Mouse (Mus musculus): Measurements from ENCODE around the gene Spp1. TPM values are rescaled to one million over a fixed set of nuclear protein-coding genes. Genes with fewer than 3 reads are reported as not detected.
A peak's percentile ranks its signal among the peaks of the same experiment; 100 is the strongest.

The Spp1 gene
- total RNA-seq (2022) = 10 to 100 TPM; 13.9 to 18.3 (median 15.7) TPM

- no peak for DNase-seq (ENCODE audit: low spot score in 2 of 2)
These were observed at the start of gene Spp1 for GRCm38 (mm10) chr5:104434835-104435301. TSS of gene Spp1 (plus strand) at chr5:104435118.

- no peak for DNase-seq (ENCODE audit: low spot score in 2 of 2)
These were observed 49.4 kb upstream of the Spp1 start for GRCm38 (mm10) chr5:104385521-104385920.

GRCm38 (mm10) chr5:104386908-104387307 lies 48.0 kb upstream of the Spp1 start:
- DNase-seq (ENCODE audit: low spot score in 2 of 2) = no peak

DNA sequence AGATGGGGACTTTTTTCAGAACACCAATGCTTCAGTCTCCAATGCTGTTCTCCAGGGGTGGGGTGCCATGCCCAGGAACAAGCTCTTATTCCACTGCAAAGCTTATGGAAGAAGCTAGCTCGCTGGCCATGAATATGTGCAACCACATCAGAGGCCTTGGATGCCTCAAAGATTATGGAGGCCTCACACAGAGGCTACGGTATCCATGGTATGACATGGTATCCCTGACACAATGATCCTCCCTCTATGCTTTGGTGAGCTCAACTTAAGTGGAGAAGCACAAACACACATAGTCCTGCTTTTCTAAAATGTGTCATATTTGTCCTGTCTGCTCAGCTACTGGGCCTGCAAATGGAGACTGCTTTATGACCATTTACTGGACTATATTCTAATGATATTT lies 44.0 kb upstream of the Spp1 start:
- DNase-seq (ENCODE audit: low spot score in 2 of 2) = no peak

DNA sequence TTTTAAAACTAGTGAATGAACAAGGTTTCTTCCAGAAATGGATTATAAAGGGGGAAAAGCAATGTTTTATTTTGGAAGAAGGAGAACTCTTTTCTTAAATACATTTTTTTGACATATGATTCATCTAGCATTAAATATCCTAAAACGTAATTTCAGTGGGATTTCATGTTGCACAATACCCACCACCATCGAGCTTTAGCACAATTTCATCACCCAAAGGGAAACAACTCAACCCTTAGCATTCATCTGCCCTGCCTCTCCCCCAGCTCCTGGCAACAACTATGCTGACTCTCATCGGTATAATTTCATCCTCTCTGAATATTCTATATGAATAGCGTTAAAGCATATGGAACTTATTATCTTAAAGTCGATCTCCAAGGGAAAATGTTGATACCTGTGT lies 42.1 kb upstream of the Spp1 start:
- no peak for DNase-seq (ENCODE audit: low spot score in 2 of 2)

- no peak for DNase-seq (ENCODE audit: low spot score in 2 of 2)
These were observed 38.6 kb upstream of the Spp1 start for GRCm38 (mm10) chr5:104396286-104396685.

DNA sequence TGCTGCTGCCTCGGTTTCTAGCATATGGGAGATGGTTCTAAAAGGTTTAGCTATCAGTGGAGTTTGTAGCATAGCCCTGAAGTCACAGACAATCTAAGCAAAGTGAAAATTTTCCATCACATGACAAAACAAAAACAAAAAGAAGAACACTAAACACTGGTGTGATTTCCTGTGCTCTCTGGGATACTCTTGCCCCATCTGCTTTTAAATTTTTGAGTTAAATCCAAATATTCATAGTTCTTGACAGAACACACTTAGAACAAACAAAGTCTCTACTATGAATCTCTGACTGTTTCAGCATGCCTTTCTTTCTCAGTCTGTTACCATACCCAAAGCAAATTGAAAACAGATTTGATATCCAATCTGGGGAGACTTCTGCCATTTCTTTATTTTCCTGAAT lies 36.9 kb upstream of the Spp1 start:
- DNase-seq (ENCODE audit: low spot score in 2 of 2) = no peak

DNA sequence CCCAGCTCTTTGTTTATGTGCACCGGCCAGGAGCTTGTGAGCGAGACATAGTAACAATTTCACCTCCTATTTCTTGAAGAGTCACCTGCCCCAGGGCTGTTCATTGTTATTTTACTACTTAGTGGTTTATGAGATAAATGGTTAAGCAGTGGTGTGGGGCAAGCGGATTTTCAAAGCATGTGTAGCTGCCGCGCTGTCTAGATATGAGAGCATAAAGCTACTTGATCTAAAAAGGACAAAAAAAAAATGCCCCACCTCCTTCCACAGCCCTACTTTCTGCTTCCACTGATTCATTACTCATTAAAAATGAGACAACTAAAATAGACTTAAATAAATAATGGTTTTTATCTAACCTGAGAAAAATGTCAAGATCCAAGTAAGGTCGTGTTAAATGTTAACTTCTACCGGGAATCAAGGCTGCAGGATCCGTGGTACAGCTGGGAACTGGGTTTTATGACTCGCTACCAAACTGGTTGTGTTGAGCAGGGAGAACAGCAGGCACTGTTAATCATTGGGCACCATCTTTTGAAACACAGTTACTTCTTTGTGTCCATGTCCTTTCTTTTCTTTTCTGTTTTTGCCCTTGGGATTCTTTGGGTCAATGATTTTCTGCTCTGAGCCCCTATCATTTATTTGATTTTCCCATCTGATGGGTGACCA lies 35.5 kb upstream of the Spp1 start:
- no peak for DNase-seq (ENCODE audit: low spot score in 2 of 2)

- DNase-seq (ENCODE audit: low spot score in 2 of 2) = no peak
These were observed 34.9 kb upstream of the Spp1 start for GRCm38 (mm10) chr5:104399970-104400369.

- DNase-seq (ENCODE audit: low spot score in 2 of 2) = no peak
These were observed 32.3 kb upstream of the Spp1 start for GRCm38 (mm10) chr5:104402651-104403050.

DNA sequence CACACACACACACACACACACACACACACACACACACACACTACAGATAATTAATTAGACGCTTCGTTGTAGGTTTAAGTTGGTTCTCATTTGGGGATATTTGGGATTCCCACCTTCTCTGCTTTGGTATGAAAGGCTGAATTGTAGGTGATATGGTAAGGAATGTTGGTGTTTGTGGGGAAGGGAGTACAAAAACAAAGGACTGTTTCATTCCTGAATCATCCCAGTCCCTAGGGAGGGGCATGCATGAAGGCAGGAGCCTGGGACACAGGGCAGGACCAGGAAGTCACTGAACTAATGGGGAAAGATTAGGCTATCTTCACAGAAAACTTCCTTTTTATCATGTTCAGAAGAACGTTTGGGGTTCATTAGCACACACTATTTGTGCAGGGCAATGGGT lies 31.6 kb upstream of the Spp1 start:
- DNase-seq (ENCODE audit: low spot score in 2 of 2) = no peak

DNA sequence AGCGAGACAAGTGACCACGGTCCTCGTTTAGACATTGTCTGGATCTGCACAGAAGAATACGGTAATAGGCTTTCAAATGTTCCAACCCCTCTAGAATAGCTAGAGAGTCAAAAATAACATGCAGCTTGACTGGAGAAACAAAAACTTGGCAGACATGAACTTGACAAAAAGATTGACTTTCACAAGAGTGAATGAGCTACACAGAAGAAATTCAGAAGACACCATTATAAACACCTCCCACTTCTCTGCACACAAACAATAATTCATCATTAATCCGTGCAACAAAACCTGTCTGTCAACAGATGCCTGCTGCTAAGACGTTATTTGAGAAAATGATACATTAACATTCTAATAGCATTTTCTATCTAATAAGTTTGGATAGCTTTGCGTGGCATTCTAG lies 30.4 kb upstream of the Spp1 start:
- DNase-seq (ENCODE audit: low spot score in 2 of 2) = no peak

DNA sequence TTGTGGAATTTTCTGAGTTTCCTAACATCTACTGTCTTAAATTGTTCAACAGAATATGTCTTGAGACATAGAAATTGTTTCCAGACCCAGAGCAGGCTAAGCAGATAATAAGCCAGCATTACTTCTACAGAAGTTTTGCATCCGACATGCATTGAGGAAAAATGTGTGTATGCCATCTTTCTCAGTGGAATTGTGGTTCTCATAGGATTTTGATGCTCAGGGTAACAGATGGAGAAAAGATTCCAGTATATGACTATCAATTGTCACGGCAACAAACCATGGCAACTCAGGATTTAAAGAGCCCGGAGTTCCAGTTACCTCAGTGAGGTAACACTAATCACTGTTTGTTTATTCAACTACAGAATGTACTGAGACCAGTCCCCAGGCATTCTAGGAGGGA lies 29.9 kb upstream of the Spp1 start:
- DNase-seq (ENCODE audit: low spot score in 2 of 2) = no peak

DNA sequence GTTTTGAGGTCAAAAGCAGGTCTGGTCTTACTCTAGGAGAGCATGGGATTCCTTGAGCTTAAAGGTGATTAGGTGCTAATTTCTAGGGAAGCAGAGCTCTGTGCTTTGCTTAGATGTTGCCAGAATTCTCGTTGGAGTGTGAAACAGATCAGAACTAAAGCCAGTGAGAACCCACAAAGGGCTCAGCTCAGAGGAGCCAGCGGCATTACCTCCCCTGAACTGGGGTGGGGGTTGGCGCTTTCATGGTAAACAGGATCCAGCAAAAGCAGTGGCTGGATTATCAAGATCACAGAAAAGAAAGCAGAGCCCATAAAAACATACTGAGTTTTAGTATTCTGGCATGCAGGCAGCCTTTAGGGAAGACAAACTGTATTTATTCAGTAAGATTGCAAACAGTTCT lies 28.2 kb upstream of the Spp1 start:
- DNase-seq (ENCODE audit: low spot score in 2 of 2) = no peak

- DNase-seq (ENCODE audit: low spot score in 2 of 2) = no peak
These were observed 27.2 kb upstream of the Spp1 start for GRCm38 (mm10) chr5:104407541-104408231.

DNA sequence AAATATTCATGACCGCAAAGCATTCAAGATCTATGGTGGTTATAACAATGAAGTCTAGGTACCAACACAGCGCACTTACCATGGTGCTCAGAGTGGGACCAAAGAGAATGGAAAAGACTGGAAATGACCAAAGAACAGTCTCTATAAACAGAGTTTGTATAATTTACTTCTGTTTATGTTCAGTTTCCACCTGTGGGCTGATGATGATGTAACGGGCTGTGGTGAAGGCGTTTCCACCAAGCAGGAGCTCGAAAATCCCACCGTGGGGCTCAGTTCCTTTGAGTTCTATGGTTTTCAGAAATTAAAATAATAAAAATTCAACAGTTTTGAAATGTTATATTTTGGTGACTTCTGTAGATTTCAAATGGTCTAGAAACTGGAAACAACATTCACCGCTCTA lies 26.4 kb upstream of the Spp1 start:
- DNase-seq (ENCODE audit: low spot score in 2 of 2) = no peak

- DNase-seq (ENCODE audit: low spot score in 2 of 2) = no peak
These were observed 18.9 kb upstream of the Spp1 start for GRCm38 (mm10) chr5:104415999-104416398.

- no peak for DNase-seq (ENCODE audit: low spot score in 2 of 2)
These were observed 17.9 kb upstream of the Spp1 start for GRCm38 (mm10) chr5:104417028-104417427.

DNA sequence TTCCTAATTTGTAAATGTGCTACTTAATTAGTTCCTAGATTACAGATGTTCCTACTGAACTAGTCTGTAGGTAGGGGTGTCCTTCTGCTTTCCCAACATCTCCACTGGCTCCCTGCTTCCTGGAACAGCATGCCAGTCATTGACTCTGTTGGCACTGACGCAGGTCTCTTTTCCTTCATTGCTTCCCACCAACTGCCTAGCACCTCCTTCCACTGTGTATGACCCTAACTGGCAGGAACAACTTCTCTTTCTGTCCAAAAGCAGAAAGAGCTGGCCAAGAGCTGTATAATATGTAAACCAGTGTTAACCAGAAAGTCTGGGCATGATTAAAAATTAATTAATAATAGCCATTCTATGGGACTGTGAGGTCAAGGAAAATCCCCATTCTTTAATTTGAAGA lies 17.2 kb upstream of the Spp1 start:
- DNase-seq (ENCODE audit: low spot score in 2 of 2) = no peak

DNA sequence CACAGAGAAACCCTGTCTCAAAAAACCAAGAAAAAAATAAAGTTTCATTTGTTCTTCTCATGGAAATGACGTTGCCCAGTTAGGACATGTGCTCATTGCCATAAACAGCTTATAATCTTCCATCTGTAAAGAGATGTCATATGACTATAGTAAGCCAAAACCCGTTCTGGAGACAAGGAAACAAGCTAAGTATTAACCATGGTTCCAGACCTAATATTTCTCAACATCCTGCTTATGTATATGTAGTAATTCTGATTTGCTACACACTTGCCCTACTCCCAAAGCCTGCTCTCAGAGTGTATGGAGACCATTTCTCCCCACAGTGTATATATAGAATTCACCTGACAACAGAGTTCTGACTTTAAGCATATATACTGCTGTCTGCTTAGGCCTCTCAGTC lies 12.9 kb upstream of the Spp1 start:
- no peak for DNase-seq (ENCODE audit: low spot score in 2 of 2)

DNA sequence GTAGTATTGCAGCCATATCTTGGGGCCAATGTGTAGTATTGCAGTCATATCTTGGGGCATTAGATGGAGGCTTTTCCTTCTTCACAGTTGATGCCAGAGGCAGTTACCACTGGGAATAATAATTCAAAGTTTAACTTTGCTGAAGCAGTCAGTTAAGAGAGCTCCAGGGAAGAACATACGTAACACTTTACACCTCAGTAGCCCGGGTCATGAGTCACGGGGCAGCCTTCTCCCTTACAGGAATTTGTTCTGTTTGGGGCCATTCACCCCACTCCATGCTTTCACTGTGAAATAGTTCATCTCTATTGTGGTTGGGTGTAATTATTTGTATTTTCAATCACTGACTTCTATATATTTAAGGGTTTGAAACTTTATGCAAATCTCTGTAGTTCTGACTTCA lies 11.1 kb upstream of the Spp1 start:
- DNase-seq (ENCODE audit: low spot score in 2 of 2) = no peak

GRCm38 (mm10) chr5:104425949-104426348 lies 9.0 kb upstream of the Spp1 start:
- no peak for DNase-seq (ENCODE audit: low spot score in 2 of 2)

DNA sequence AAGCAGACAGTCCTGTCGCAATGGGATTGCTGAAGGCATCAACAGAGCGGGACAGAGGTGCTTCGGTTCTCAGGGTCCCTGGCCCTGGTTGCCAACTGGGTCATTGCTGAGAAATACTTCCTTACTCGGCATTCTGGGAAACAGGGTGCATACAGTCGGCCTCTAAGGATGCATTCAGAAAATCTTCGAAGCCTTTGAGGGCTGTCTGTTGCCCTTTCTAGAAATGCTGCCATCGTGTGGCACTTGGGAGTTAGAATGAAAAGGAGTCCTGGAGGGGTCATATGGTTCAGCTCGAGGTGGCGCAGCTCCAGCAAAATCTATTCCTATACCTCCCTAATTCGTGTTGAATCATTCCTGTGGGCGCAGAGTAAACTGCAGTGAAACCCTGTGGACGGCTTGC lies 2.0 kb upstream of the Spp1 start:
- DNase-seq (ENCODE audit: low spot score in 2 of 2) = peak in 1 of 2 experiments; percentile 14

All from left cerebral cortex, adult 8-10 months (tissue).